Mouse (Mus musculus) forebrain, postnatal 0 days (tissue): ENCODE results near the gene Borcs5. TPM values are rescaled to one million over a fixed set of nuclear protein-coding genes. Genes with fewer than 3 reads are reported as not detected.

Experiments
- ATAC-seq: fragments of 200-750 bp; cut with Nextera tagmentation; 2 replicates; pipeline ENCODE4 v1.8.0; 2017; ENCODE audit warnings: mild to moderate bottlenecking, moderate library complexity
- DNase-seq: peaks from one replicate; pipeline ENCODE4 v3.0.0-alpha.2; 2015
- H3K27ac ChIP-seq: fragments of 300-500 bp; sonication (generic); 2 replicates; pipeline ENCODE4 v1.5.1; 2014; ENCODE audit warnings: low read depth, mild to moderate bottlenecking, antibody characterized with exemption, low read length, moderate library complexity, mixed read lengths
- H3K27me3 ChIP-seq: fragments of 300-500 bp; sonication (generic); 2 replicates; pipeline ENCODE4 v1.6.1; 2014; ENCODE audit warnings: mild to moderate bottlenecking, low read length, mixed read lengths; ENCODE audit not compliant: insufficient read depth
- H3K36me3 ChIP-seq: fragments of 300-500 bp; sonication (generic); 2 replicates; pipeline ENCODE4 v1.6.1; 2014; ENCODE audit warnings: mild to moderate bottlenecking, moderate library complexity; ENCODE audit not compliant: insufficient read depth
- H3K4me1 ChIP-seq: fragments of 300-500 bp; sonication (generic); 2 replicates; pipeline ENCODE4 v1.6.1; 2014; ENCODE audit warnings: antibody characterized with exemption; ENCODE audit not compliant: insufficient read depth
- H3K4me2 ChIP-seq: fragments of 300-500 bp; sonication (generic); 2 replicates; pipeline ENCODE4 v1.6.1; 2014; ENCODE audit warnings: low read depth, mild to moderate bottlenecking, moderate library complexity
- H3K4me3 ChIP-seq: fragments of 300-500 bp; sonication (generic); 2 replicates; pipeline ENCODE4 v1.5.1; 2014; ENCODE audit warnings: low read depth, low read length, mixed read lengths
- H3K9ac ChIP-seq: fragments of 300-500 bp; sonication (generic); 2 replicates; pipeline ENCODE4 v1.6.1; 2014; ENCODE audit warnings: mild to moderate bottlenecking
- H3K9me3 ChIP-seq: fragments of 300-500 bp; sonication (generic); 2 replicates; pipeline ENCODE4 v1.6.1; 2016; ENCODE audit warnings: low read length
- CTCF ChIP-seq: sonication (generic); IDR thresholded peaks from 2 replicates; pipeline ENCODE4 v1.5.1; 2016; ENCODE audit warnings: antibody characterized with exemption, control low read depth, low read depth
- WGBS: fragments of 180-500 bp; shearing (Covaris S2); extraction: QIAGEN DNeasy Blood & Tissue Kit; methylation state at CpG from one replicate; pipeline ENCODE4 v1.1.7; 2014; 5-methylcytosine and 5-hydroxymethylcytosine counted together
- polyA plus RNA-seq: library from polyadenylated mRNA; unstranded; fragments of >200 nt; fragmentation: Nextera tagmentation; extraction: Ambion mirVana; gene quantifications from 2 replicates; pipeline ENCODE4 v1.2.1, GENCODE M21; 2015
- total RNA-seq: library from RNA; depleted of rRNA; stranded (reverse); fragments of >200 nt; gene quantifications from 2 replicates; pipeline ENCODE4 v1.2.3, GENCODE M21; 2014

The Borcs5 gene
- total and polyA plus RNA-seq, 2 experiments from 2014 or later, result 41.2 to 42.6 TPM

DNA sequence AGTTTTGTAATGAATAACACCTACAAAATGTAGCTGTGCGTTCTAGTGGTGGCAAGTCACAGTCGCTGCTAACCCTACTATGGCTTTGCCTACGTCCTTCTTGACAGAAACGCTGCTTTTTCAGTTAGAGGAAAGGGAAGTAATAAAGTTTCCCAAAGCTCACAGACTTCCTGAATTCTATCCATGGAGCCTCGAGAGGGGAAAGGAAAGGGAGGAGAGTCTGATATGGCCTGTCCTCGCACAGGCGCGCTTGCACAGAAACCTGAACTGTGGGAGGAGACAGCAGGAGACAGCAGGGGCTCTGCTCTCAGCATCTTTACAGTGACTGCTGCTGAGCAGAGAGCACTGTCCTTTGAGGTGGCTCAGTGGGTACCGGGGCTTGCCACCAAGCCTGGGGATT, 8.9 kb upstream of the Borcs5 start:
- 79% methylated on average over 9 of the region's 9 CpGs for WGBS
- DNase-seq (no peak), ATAC-seq (no peak)
- no peaks in the 10 kb centered on the region for H3K36me3 ChIP-seq
- no peak for TF ChIP-seq CTCF
- no peaks in the 10 kb centered on the region for H3K27me3 ChIP-seq
- H3K9ac ChIP-seq, result no peak overlapping the region
- H3K9me3 ChIP-seq, result no peaks in the 10 kb centered on the region
- no peak overlapping the region for H3K4me3 ChIP-seq
- H3K4me1 ChIP-seq, result peaks cover 12% of the 10 kb centered on the region; the same call in 1 of the 2 replicates
- H3K27ac ChIP-seq, result no peak overlapping the region
- no peak overlapping the region for H3K4me2 ChIP-seq

DNA sequence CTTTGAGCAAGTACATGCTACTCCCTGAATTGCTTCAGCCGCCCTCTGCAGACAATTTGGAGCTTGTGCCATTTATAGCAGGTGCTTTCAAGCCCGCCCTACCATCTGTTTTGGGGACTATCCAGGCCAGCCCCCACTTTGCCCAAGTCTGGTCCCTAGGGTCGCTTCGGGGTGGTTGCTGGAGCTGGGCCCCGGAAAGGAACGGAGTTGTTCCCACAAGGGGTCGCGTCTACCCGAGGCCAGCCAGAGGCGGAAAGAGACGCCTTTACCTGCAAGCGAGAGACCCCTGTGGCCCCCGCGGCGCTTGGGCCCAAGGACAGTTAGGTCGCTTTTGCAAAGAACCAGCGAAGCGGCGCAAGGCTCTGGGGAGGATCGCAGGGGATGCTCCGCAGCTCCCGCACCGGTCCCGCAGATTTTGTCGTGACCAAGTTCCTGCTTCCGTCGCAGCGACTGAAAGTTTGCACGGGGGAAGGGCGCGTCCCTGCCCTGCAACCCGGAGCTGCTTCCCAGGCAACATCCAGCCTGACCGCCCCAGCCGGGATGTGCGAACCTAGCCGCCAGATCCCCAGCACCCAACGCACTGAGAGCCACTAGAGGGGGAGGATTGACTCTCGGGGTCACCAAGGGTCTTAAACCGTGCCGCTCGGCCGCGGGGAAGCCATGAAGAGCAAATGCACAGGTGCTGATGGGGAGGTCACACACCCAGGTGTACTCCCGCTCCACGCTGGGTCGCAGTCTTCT, 7.2 kb upstream of the Borcs5 start, which contains the start of gene Mansc1:
TSS of gene Mansc1 (minus strand) at position 542 of the 741 bp plus-strand sequence.
- Histone ChIP-seq H3K9me3 (no peaks in the 10 kb centered on the region), H3K4me2 (peak within 1 kb of the TSS; percentile 94), H3K4me1 (peaks cover 12% of the 10 kb centered on the region; the same call in 1 of the 2 replicates), H3K27me3 (no peaks in the 10 kb centered on the region), H3K36me3 (no peaks in the 10 kb centered on the region), H3K27ac (no peak within 1 kb of the TSS), H3K9ac (peak within 1 kb of the TSS; percentile 46), H3K4me3 (peak within 1 kb of the TSS; percentile 46)
- peak; percentile 29 for DNase-seq
- peak; percentile 67 for ATAC-seq
- TF ChIP-seq CTCF, result no peak; the same call in 1 of the 2 replicates
- 1% methylated on average over 46 of the region's 46 CpGs for WGBS

DNA sequence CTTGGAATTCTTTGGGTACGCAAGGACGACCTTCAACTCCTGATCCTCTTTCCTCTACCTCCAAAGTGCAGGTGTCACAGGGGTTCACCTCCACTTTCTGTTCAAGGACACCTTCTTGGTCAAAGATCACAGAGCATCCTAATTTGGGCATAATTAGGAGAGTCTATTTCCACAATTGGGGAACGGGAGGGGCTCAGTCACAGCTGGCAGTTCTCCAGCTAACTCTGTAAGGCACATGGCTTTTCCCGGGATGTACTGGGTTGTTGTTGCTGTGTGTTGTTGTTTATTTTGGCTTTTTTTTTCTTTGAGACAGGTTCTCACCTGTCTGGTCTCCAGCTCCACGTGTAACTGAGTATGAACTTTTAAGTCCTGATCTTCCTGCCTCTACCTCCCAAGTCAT, 6.6 kb upstream of the Borcs5 start:
- peak overlapping the region; percentile 94 for H3K4me2 ChIP-seq
- no peaks in the 10 kb centered on the region for H3K36me3 ChIP-seq
- H3K9me3 ChIP-seq, result no peaks in the 10 kb centered on the region
- H3K4me1 ChIP-seq, result peaks cover 12% of the 10 kb centered on the region; the same call in 1 of the 2 replicates
- ATAC-seq (no peak), DNase-seq (peak; percentile 13)
- H3K27me3 ChIP-seq, result no peaks in the 10 kb centered on the region
- no peak overlapping the region for H3K9ac ChIP-seq
- H3K27ac ChIP-seq, result no peak overlapping the region
- no peak for TF ChIP-seq CTCF
- 25% methylated on average over 5 of the region's 5 CpGs for WGBS
- peak overlapping the region; percentile 46 for H3K4me3 ChIP-seq

DNA sequence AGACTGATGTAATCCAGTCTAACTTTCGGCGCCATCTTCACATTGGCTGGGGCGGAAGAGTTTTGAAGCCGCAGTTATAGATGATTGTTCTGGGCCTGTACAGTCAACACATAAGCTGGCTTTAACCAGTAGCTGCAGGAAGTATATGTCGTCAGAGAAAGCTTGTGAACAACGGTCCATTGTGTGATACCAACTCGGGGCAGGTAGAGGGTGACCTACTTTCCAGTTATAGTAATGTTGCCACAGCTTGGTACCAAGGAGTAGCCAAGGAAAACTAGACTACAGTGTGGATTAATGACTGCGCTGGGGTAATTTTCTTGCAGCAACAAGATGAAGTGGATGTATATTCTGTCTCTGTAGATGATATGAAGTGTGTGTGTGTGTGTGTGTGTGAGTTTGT, 5.8 kb upstream of the Borcs5 start:
- H3K27me3 ChIP-seq, result no peaks in the 10 kb centered on the region
- H3K9ac ChIP-seq, result no peak overlapping the region
- H3K9me3 ChIP-seq, result no peaks in the 10 kb centered on the region
- DNase-seq (no peak), ATAC-seq (no peak)
- peaks cover 12% of the 10 kb centered on the region; the same call in 1 of the 2 replicates for H3K4me1 ChIP-seq
- H3K27ac ChIP-seq, result no peak overlapping the region
- H3K4me3 ChIP-seq, result no peak overlapping the region
- TF ChIP-seq CTCF, result no peak
- no peak overlapping the region for H3K4me2 ChIP-seq
- H3K36me3 ChIP-seq, result no peaks in the 10 kb centered on the region
- 83% methylated on average over 8 of the region's 8 CpGs for WGBS

DNA sequence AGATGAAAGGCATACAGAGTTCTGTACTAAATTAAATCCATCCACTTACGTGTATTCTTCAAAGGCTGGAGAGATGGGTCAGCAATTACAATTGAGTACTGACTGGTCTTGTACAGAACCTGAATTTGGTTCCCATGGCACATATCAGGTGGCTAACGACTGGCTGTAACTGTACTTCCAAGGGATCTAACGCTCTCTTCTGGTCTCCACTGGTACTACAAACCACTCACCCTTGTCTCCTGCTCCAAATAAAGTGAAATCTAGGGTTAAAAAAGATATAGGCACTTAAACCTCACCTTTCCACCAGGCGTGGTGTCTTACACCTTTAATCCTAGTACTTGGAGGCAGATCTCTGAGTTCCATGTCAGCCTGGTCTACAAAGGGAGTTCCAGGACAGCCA, 2.8 kb upstream of the Borcs5 start:
- WGBS, result 57% methylated on average over 4 of the region's 4 CpGs
- Histone ChIP-seq H3K27me3 (no peaks in the 10 kb centered on the region), H3K4me1 (peaks cover 12% of the 10 kb centered on the region; the same call in 1 of the 2 replicates), H3K9me3 (no peaks in the 10 kb centered on the region), H3K9ac (no peak overlapping the region), H3K36me3 (no peaks in the 10 kb centered on the region), H3K27ac (no peak overlapping the region), H3K4me3 (no peak overlapping the region), H3K4me2 (no peak overlapping the region)
- DNase-seq (no peak), ATAC-seq (no peak)
- TF ChIP-seq CTCF, result no peak

DNA sequence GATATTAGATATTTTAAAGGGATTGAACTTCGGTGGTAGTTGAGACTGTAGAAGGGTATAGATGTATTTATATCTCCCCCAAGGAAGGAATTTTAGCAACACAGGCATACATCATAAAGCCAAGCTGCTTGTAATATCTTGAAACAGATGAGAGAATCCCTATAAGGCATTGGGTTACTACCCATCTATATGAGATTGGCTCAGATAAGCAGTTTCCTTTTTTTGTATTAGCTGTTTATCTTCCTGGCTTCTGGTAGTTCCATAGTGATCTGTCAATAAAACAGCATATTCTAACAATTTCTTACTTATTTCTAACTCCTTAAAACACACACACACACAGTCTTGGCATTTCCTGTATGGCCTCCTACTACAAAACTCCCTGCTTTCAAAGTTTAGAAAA, 590 bp downstream of the Borcs5 start:
- no peak for TF ChIP-seq CTCF
- Histone ChIP-seq H3K4me1 (no peaks in the 10 kb centered on the region), H3K27me3 (no peaks in the 10 kb centered on the region), H3K27ac (no peak overlapping the region), H3K4me2 (no peak overlapping the region), H3K4me3 (no peak overlapping the region), H3K9ac (no peak overlapping the region), H3K9me3 (no peaks in the 10 kb centered on the region), H3K36me3 (peaks cover 2% of the 10 kb centered on the region; the same call in 1 of the 2 replicates)
- DNase-seq, result no peak
- WGBS, result 94% methylated on average over 1 of the region's 1 CpGs
- ATAC-seq, result no peak
